Mouse (Mus musculus): ENCODE data around the gene Ubac2. TPM values are rescaled to one million over a fixed set of nuclear protein-coding genes. Genes with fewer than 3 reads are reported as not detected.
A peak's percentile ranks its signal among the peaks of the same experiment; 100 is the strongest.

Ubac2 gene
- total and polyA plus RNA-seq, 3 experiments = 32.8 to 40.1 (median 35.5) TPM

DNA sequence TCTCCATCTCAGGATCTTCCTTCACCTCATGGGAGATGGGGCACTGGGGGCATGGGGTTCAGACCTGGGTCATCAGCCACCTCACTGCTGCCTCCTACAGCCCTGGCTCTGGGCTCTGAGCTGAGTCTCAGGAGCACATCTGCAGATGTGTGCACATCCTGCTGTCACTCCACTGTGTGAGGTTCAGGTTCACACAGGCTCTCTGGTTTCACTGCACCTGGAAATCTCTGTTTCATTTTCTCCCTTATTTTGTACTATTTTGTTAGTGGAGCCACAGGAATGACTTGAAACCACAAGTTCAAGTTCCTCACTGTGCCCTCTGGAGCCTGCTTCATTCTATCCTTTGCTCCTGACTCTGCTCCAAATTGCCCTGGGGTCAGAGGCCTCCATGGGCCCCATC is 113.5 kb downstream of the Ubac2 start:
- no peaks in the 10 kb centered on the region for H3K9me3 ChIP-seq (replicated peaks; ENCODE audit: low read length)
- no peak overlapping the region for H3K27ac ChIP-seq (ENCODE audit: insufficient read depth, low read depth)
- TF ChIP-seq MXI1 (IDR thresholded peaks at IDR 0.05; ENCODE audit: low read depth, low read length) (no peak), RAD21 (IDR thresholded peaks at IDR 0.05; ENCODE audit: low read depth, low read length) (peak; percentile 12), SMC3 (IDR thresholded peaks at IDR 0.05; ENCODE audit: low read depth, low read length) (peak; percentile 24; the same call in 1 of the 2 replicates), CTCF (conservative IDR thresholded peaks at IDR 0.05 in 1 of 2, IDR thresholded peaks at IDR 0.05 in 1 of 2; ENCODE audit: low read depth in 2 of 2, low read length in 2 of 2) (peak in 1 of 2 experiments; percentile 29; a peak in 2 of 4 replicates)
- H3K4me1 ChIP-seq (ENCODE audit: control insufficient read depth in 1 of 2, insufficient read depth in 2 of 2) = peaks cover 3 to 47% of the 10 kb centered on the region in 2 experiments; a peak in 3 of 4 replicates
- H3K9ac ChIP-seq (ENCODE audit: insufficient read depth, low read depth) = no peak overlapping the region
- DNase-seq (ENCODE audit: extremely low read depth) = no peak
- H3K79me2 ChIP-seq (replicated peaks; ENCODE audit: control insufficient read depth, extremely low read depth, insufficient read depth, poor library complexity, severe bottlenecking) = no peaks in the 10 kb centered on the region
- dilution Hi-C loops (cut with MboI; ENCODE audit: extremely low pct_ligation_motif_present, extremely low pct_unique_long_range_greater_than_20kb, low sequenced_read_pairs) (no loop called here), in situ Hi-C loops (cut with MboI; ENCODE audit: low pct_ligation_motif_present, low pct_unique_long_range_greater_than_20kb, low sequenced_read_pairs) (no loop called here)
- no peak overlapping the region for H3K4me3 ChIP-seq (replicated peaks in 1 of 3; ENCODE audit: low read depth in 2 of 3, low read length in 2 of 3, poor library complexity in 1 of 3)
- no peaks in the 10 kb centered on the region for H3K27me3 ChIP-seq (replicated peaks)
- no peak overlapping the region for H3K4me2 ChIP-seq (ENCODE audit: insufficient read depth, low read depth, poor library complexity, severe bottlenecking)
- H3K36me3 ChIP-seq (replicated peaks in 1 of 2; ENCODE audit: control insufficient read depth in 1 of 2, insufficient read depth in 1 of 2, low read length in 1 of 2) = peaks cover 16 to 74% of the 10 kb centered on the region in 2 experiments

DNA sequence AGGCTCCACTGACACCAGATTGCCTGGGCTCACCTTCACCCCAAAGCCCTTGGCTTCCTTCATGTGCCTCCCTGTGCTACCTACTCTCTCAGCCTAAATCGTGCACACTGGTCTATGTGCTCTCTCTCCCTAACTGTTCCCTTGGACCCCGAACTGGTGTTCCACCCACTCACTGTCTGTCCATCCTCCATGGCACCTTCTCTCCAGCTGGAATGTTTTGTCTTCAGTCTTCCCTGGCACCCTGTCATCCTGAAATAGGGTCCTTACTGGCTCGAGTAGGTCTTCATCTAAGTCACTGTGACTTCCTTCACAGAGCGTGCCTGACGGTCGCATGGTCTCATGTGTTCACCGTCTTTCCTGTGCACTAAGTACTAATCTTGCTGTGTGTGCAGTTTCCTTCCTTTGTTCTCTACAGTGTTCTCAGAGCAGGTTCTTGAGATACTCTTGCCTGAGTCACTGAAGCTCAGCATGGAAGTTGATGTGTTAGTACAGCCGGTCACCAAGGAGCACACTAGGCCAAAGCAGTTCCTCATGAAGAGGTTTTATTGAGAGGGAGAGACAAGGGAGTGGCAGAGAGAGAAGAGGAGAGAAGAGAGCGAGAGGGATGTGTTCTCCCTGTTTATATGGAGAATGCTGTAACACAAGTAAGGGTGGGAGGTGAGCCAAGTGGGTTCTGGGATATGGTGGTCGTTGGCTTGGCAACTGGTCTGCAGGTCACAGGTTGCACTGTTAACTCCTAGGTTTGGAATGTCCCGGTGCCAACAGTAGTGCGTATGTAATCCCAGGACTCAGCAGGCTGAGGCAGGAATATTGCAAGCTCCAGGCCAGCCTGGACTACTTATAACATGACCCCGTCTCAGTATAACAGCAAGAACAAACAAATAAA is 114.2 kb downstream of the Ubac2 start:
- in situ Hi-C loops (cut with MboI; ENCODE audit: low pct_ligation_motif_present, low pct_unique_long_range_greater_than_20kb, low sequenced_read_pairs) (no loop called here), dilution Hi-C loops (cut with MboI; ENCODE audit: extremely low pct_ligation_motif_present, extremely low pct_unique_long_range_greater_than_20kb, low sequenced_read_pairs) (no loop called here)
- H3K36me3 ChIP-seq (replicated peaks in 1 of 2; ENCODE audit: control insufficient read depth in 1 of 2, insufficient read depth in 1 of 2, low read length in 1 of 2) = peaks cover 16 to 75% of the 10 kb centered on the region in 2 experiments

DNA sequence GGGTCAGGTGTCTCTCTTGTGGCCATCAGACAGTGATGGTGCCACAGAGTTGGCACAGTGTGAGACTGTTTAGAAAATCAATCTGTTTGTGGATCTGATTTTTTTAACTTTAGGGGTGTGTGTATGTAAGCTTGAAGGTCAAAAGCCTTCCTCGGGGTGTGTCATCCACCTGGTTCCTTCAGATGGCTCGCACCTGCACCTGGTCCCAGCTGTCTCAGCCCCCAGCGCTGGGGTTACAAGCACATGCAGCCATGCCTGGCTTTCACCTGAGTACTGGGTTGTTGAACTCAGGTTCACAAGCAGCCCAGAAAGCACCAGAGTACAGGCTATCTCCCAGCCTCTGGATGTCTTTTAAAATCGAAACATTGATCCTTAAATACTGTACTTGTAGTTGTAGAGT is 115.2 kb downstream of the Ubac2 start:
- H3K4me2 ChIP-seq (ENCODE audit: insufficient read depth, low read depth, poor library complexity, severe bottlenecking) = no peak overlapping the region
- H3K36me3 ChIP-seq (replicated peaks in 1 of 2; ENCODE audit: control insufficient read depth in 1 of 2, insufficient read depth in 1 of 2, low read length in 1 of 2) = peaks cover 16 to 81% of the 10 kb centered on the region in 2 experiments
- no peaks in the 10 kb centered on the region for H3K79me2 ChIP-seq (replicated peaks; ENCODE audit: control insufficient read depth, extremely low read depth, insufficient read depth, poor library complexity, severe bottlenecking)
- H3K9me3 ChIP-seq (replicated peaks; ENCODE audit: low read length) = no peaks in the 10 kb centered on the region
- no peak overlapping the region for H3K4me3 ChIP-seq (replicated peaks in 1 of 3; ENCODE audit: low read depth in 2 of 3, low read length in 2 of 3, poor library complexity in 1 of 3)
- TF ChIP-seq EP300 (IDR thresholded peaks at IDR 0.05; ENCODE audit: low read length) = no peak
- TF ChIP-seq UBTF (IDR thresholded peaks at IDR 0.05; ENCODE audit: low read depth, low read length) = no peak
- no peak for TF ChIP-seq SMC3 (IDR thresholded peaks at IDR 0.05; ENCODE audit: low read depth, low read length)
- no peak for TF ChIP-seq RCOR1 (conservative IDR thresholded peaks at IDR 0.05; ENCODE audit: low read depth, low read length)
- no peak for TF ChIP-seq CHD1 (IDR thresholded peaks at IDR 0.05; ENCODE audit: low read depth, low read length)
- no peak for TF ChIP-seq NRF1 (IDR thresholded peaks at IDR 0.05; ENCODE audit: low read depth, low read length)
- no peak for TF ChIP-seq GABPA (IDR thresholded peaks at IDR 0.05; ENCODE audit: insufficient replicate concordance, low read depth, low read length)
- TF ChIP-seq POLR2AphosphoS2 (IDR thresholded peaks at IDR 0.05; ENCODE audit: low read depth, low read length) = no peak
- no peak for TF ChIP-seq USF2 (conservative IDR thresholded peaks at IDR 0.05; ENCODE audit: low read depth, low read length)
- no peak for TF ChIP-seq CHD2 (IDR thresholded peaks at IDR 0.05; ENCODE audit: low read length)
- TF ChIP-seq CTCF (conservative IDR thresholded peaks at IDR 0.05 in 1 of 2, IDR thresholded peaks at IDR 0.05 in 1 of 2; ENCODE audit: low read depth in 2 of 2, low read length in 2 of 2) = no peak
- no peak for TF ChIP-seq JUND (conservative IDR thresholded peaks at IDR 0.05; ENCODE audit: low read depth, low read length)
- no peak for TF ChIP-seq PAX5 (IDR thresholded peaks at IDR 0.05; ENCODE audit: low read length)
- no peak for TF ChIP-seq KAT2A (IDR thresholded peaks at IDR 0.05; ENCODE audit: insufficient replicate concordance, low read length)
- TF ChIP-seq E2F4 (IDR thresholded peaks at IDR 0.05; ENCODE audit: insufficient replicate concordance, low read depth, low read length) = no peak
- H3K27me3 ChIP-seq (replicated peaks) = no peaks in the 10 kb centered on the region
- H3K9ac ChIP-seq (ENCODE audit: insufficient read depth, low read depth) = no peak overlapping the region
- DNase-seq (ENCODE audit: extremely low read depth) = no peak
- dilution Hi-C loops (cut with MboI; ENCODE audit: extremely low pct_ligation_motif_present, extremely low pct_unique_long_range_greater_than_20kb, low sequenced_read_pairs) = no loop called here
- H3K27ac ChIP-seq (ENCODE audit: insufficient read depth, low read depth) = no peak overlapping the region
- H3K4me1 ChIP-seq (ENCODE audit: control insufficient read depth in 1 of 2, insufficient read depth in 2 of 2) = peaks cover 3 to 53% of the 10 kb centered on the region in 2 experiments; a peak in 3 of 4 replicates
- in situ Hi-C loops (cut with MboI; ENCODE audit: low pct_ligation_motif_present, low pct_unique_long_range_greater_than_20kb, low sequenced_read_pairs) = no loop called here

More for the DNA sequence above, 114.2 kb downstream of the Ubac2 start:
- Histone ChIP-seq H3K79me2 (replicated peaks; ENCODE audit: control insufficient read depth, extremely low read depth, insufficient read depth, poor library complexity, severe bottlenecking) (no peaks in the 10 kb centered on the region), H3K27me3 (replicated peaks) (no peaks in the 10 kb centered on the region), H3K4me1 (ENCODE audit: control insufficient read depth in 1 of 2, insufficient read depth in 2 of 2) (peaks cover 3 to 46% of the 10 kb centered on the region in 2 experiments; a peak in 3 of 4 replicates), H3K9ac (ENCODE audit: insufficient read depth, low read depth) (no peak overlapping the region), H3K4me3 (replicated peaks in 1 of 3; ENCODE audit: low read depth in 2 of 3, low read length in 2 of 3, poor library complexity in 1 of 3) (no peak overlapping the region), H3K27ac (ENCODE audit: insufficient read depth, low read depth) (no peak overlapping the region), H3K4me2 (ENCODE audit: insufficient read depth, low read depth, poor library complexity, severe bottlenecking) (no peak overlapping the region), H3K9me3 (replicated peaks; ENCODE audit: low read length) (no peaks in the 10 kb centered on the region)
- TF ChIP-seq MYC (IDR thresholded peaks at IDR 0.05; ENCODE audit: low read depth, low read length) (no peak), KAT2A (IDR thresholded peaks at IDR 0.05; ENCODE audit: insufficient replicate concordance, low read length) (no peak), MAFK (IDR thresholded peaks at IDR 0.05; ENCODE audit: insufficient replicate concordance, low read length) (0 out of 2 replicates have a peak, but pooled peaks have one; percentile 17), RAD21 (IDR thresholded peaks at IDR 0.05; ENCODE audit: low read depth, low read length) (no peak), ZKSCAN1 (IDR thresholded peaks at IDR 0.05; ENCODE audit: borderline replicate concordance, low read depth, low read length) (no peak)
- no peak for DNase-seq (ENCODE audit: extremely low read depth)

Data from CH12.LX (cell line).